Mouse (Mus musculus) limb, embryonic 13.5 days (tissue): ENCODE data around the gene Gpn1. TPM values are rescaled to one million over a fixed set of nuclear protein-coding genes. Genes with fewer than 3 reads are reported as not detected.
"Not testable (repeated sequence)": the region's sequence is repeated elsewhere in the genome, so short reads cannot be mapped to it uniquely, and the experiment has no call there.

Source experiments
- ATAC-seq: fragments of 200-750 bp; cut with Nextera tagmentation; 2 replicates; pipeline ENCODE4 v1.8.0; 2017; ENCODE audit warnings: low read depth, moderate number of reproducible peaks, moderate TSS enrichment; ENCODE audit not compliant: low FRiP score
- H3K27ac ChIP-seq: fragments of 300-500 bp; sonication (generic); 2 replicates; pipeline ENCODE4 v1.5.1; 2015; ENCODE audit warnings: inconsistent platforms, mild to moderate bottlenecking, moderate library complexity
- H3K27me3 ChIP-seq: fragments of 300-500 bp; sonication (generic); 2 replicates; pipeline ENCODE4 v1.6.1; 2015; ENCODE audit warnings: mild to moderate bottlenecking, inconsistent platforms
- H3K36me3 ChIP-seq: fragments of 300-500 bp; sonication (generic); 2 replicates; pipeline ENCODE4 v1.6.1; 2015; ENCODE audit warnings: inconsistent platforms, mild to moderate bottlenecking, moderate library complexity
- H3K4me1 ChIP-seq: fragments of 300-500 bp; sonication (generic); 2 replicates; pipeline ENCODE4 v1.6.1; 2015; ENCODE audit warnings: inconsistent platforms
- H3K4me2 ChIP-seq: fragments of 300-500 bp; sonication (generic); replicated peaks from 2 replicates; pipeline ENCODE4 v1.6.1; 2015; ENCODE audit warnings: inconsistent platforms, mild to moderate bottlenecking, moderate library complexity
- H3K4me3 ChIP-seq: fragments of 300-500 bp; sonication (generic); 2 replicates; pipeline ENCODE4 v1.5.1; 2015; ENCODE audit warnings: moderate library complexity, mild to moderate bottlenecking, inconsistent platforms
- H3K9ac ChIP-seq: fragments of 300-500 bp; sonication (generic); 2 replicates; pipeline ENCODE4 v1.6.1; 2015; ENCODE audit warnings: mild to moderate bottlenecking, inconsistent platforms
- H3K9me3 ChIP-seq: fragments of 300-500 bp; sonication (generic); 2 replicates; pipeline ENCODE4 v1.6.1; 2016; ENCODE audit warnings: inconsistent platforms
- WGBS: fragments of 180-500 bp; shearing (Covaris S2); methylation state at CpG from one replicate; pipeline ENCODE4 v1.1.7; 2015; 5-methylcytosine and 5-hydroxymethylcytosine counted together
- polyA plus RNA-seq: library from polyadenylated mRNA; unstranded; fragments of >200 nt; fragmentation: Nextera tagmentation; extraction: Ambion mirVana; gene quantifications from 2 replicates; pipeline ENCODE4 v1.2.1, GENCODE M21; 2015

Gpn1 gene
- polyA plus RNA-seq, 1 experiment from 2014 or later, result 72.5 TPM

DNA sequence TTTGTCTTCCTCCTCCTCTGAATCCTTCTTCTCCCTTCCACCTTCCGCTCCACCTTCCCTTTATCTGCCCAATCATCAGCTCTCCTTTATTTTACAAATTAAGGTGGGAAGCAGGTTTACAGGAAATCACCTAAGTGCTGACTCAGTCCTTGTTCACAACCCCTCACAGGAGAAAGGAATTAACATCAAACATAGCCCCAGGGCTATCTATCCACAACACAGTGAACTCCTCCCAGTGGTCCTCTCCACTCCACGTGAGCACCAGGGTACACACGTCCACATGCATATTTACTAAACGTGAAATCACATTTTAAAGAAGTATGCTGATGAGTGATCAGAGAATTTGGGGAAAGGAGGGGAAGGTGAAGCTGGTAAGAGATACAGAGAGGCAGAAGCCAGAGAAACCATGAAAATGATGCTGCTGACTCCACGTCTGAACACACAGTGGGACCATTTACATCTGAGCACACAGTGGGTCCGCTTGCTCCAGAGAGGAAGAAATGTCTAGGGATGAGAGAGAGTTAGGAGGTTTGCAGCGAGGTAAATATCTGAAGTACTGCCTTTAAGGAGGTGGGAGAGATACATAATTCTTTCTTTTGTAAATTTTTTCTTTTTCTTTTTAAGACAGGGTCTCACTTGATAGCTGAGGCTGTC lies 5.3 kb upstream of the Gpn1 start:
- Histone ChIP-seq H3K27me3 (no peaks in the 10 kb centered on the region), H3K4me3 (no peak overlapping the region), H3K27ac (no peak overlapping the region), H3K9me3 (no peaks in the 10 kb centered on the region), H3K36me3 (peaks cover 8% of the 10 kb centered on the region), H3K4me2 (no peak overlapping the region), H3K4me1 (no peaks in the 10 kb centered on the region), H3K9ac (no peak overlapping the region)
- no peak for ATAC-seq
- 62% methylated on average over 7 of the region's 7 CpGs for WGBS

DNA sequence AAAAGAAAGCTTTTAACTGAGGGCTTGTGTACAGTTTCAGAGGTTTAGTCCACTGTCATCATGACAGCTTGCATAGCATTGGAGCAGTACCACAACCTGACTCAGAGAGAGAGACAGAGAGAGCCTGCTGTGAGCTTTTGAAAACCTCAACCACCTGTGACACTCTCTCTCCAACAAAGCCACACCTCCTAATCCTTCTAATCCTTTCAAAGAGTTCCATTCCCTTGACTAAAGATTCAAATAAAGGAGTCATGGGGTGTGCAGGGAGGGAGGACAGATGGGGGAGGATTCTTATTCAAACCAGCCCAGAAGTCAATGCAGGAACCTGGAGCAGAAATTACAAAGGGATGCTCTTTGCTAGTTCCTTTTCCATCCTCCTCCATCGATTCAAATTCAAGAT lies 2.5 kb upstream of the Gpn1 start:
- 61% methylated on average over 1 of the region's 1 CpGs for WGBS
- H3K27ac ChIP-seq, result no peak overlapping the region
- no peak overlapping the region for H3K9ac ChIP-seq
- H3K9me3 ChIP-seq, result no peaks in the 10 kb centered on the region
- H3K4me3 ChIP-seq, result no peak overlapping the region
- no peak for ATAC-seq
- H3K27me3 ChIP-seq, result no peaks in the 10 kb centered on the region
- H3K4me1 ChIP-seq, result peaks cover 9% of the 10 kb centered on the region
- H3K36me3 ChIP-seq, result peaks cover 11% of the 10 kb centered on the region
- H3K4me2 ChIP-seq, result no peak overlapping the region

DNA sequence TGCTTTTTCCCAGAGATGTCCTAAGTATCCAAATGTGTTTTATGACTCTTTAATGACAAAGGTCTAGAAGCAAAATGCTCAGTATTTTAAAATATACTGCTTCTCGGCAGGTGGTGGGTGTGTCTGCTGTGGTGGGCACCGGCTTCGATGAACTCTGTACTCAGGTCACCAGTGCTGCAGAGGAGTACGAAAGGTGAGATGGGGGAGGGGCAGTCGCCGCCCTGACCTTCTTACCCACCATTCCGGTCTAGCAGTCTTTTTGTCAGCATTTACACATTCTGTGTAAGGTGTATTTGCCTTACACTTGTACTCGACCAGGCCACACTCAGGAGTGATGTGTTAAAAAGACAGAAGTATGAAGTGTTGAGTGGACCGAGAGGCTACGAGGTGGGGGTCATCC lies 10.3 kb downstream of the Gpn1 start:
- no peaks in the 10 kb centered on the region for H3K9me3 ChIP-seq
- no peak overlapping the region for H3K9ac ChIP-seq
- H3K4me1 ChIP-seq, result no peaks in the 10 kb centered on the region
- H3K27ac ChIP-seq, result no peak overlapping the region
- no peaks in the 10 kb centered on the region for H3K27me3 ChIP-seq
- WGBS, result 90% methylated on average over 10 of the region's 10 CpGs
- H3K4me2 ChIP-seq, result no peak overlapping the region
- H3K36me3 ChIP-seq, result peaks cover 90% of the 10 kb centered on the region
- no peak overlapping the region for H3K4me3 ChIP-seq
- no peak for ATAC-seq

DNA sequence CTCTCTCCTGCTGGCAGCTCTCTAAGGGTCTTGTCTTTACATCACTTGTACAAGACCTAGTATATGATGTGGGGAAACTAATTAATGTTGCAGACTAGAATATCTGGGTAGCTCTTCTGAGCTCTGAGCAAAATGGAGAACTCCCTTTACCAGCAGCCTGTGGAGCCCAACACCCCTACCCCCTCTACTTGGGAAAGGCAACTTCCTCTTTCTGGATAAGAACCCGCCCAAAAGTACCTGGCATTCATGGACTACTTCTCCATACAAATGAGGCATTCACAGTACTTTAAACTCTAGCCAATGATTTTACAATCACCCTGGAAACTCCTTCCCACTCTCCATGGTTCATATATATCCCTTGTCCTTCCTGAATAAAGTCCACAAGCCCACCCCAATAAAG lies 17.9 kb downstream of the Gpn1 start:
- Histone ChIP-seq H3K9ac (no peak overlapping the region), H3K9me3 (no peaks in the 10 kb centered on the region), H3K4me3 (no peak overlapping the region), H3K27ac (no peak overlapping the region), H3K4me1 (no peaks in the 10 kb centered on the region), H3K4me2 (no peak overlapping the region), H3K27me3 (no peaks in the 10 kb centered on the region), H3K36me3 (peaks cover 96% of the 10 kb centered on the region)
- no peak for ATAC-seq
- WGBS, result 89% methylated on average over 1 of the region's 1 CpGs

DNA sequence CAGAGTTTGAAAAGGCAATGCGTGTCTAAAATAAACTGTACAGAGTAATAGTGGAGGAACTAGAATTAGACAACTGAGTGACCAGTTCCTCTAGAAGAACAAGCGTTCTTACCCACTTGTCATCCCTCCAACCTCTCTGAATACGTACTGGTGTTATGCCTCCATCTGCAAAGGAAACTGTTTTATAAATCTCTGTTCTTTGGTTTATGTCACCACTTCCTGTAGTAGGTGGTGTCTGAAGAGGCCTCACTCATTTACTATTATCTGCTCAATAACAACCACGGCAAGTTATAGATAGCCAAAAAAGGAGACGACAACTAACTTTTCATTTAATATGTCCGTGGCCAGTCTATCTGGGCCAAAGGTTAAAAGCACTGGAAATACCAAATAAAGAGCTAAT lies 26.0 kb downstream of the Gpn1 start:
- Histone ChIP-seq H3K4me3 (no peak overlapping the region), H3K9ac (no peak overlapping the region), H3K9me3 (no peaks in the 10 kb centered on the region), H3K36me3 (peaks cover 73% of the 10 kb centered on the region), H3K27ac (no peak overlapping the region), H3K4me1 (peaks cover 3% of the 10 kb centered on the region), H3K4me2 (no peak overlapping the region), H3K27me3 (no peaks in the 10 kb centered on the region)
- ATAC-seq, result no peak
- 92% methylated on average over 6 of the region's 6 CpGs for WGBS

DNA sequence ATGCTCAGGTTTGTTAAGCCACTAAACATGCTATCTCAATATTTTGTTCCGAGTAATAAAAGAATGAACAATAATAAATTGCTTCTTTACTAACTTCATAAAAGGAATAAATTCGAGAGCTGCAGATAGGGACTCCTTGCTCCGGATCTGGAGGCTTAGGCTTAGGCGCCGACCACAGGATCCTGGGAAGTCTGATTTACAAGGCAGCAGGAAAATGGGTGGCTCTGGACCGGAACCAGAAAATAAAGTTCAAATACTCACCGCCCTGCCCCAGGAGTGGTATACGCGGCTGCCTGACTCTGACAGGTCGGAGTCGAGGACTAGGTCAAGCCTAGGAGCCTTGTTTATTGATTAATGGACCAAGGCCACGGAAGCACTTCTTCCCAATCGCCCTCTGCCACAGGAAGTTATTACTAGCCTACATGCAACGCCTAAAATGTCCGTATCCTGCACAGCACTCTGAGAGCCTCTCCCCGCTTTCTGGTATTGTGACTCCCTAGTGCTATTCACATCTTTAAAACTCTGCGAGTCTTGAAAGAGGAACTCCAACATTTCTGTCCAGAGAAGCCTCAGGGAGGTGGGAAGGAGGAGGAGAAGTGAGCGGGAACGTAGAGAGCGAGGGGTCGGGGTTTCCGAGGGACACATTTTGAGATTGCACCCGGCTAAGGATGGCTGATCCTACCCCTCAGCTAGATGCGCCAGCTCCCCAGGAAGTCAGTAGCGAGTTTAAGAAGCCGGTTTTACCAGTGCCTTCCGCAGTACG lies 32.0 kb downstream of the Gpn1 start, which contains the start of gene Slc4a1ap:
Gene Slc4a1ap, plus strand, starts transcription at position 642 of the 763 bp plus-strand sequence.
- Histone ChIP-seq H3K27ac (peak within 1 kb of the TSS; percentile 86), H3K36me3 (peaks cover 35% of the 10 kb centered on the region)
- 1% methylated on average over 28 of the region's 28 CpGs for WGBS

DNA sequence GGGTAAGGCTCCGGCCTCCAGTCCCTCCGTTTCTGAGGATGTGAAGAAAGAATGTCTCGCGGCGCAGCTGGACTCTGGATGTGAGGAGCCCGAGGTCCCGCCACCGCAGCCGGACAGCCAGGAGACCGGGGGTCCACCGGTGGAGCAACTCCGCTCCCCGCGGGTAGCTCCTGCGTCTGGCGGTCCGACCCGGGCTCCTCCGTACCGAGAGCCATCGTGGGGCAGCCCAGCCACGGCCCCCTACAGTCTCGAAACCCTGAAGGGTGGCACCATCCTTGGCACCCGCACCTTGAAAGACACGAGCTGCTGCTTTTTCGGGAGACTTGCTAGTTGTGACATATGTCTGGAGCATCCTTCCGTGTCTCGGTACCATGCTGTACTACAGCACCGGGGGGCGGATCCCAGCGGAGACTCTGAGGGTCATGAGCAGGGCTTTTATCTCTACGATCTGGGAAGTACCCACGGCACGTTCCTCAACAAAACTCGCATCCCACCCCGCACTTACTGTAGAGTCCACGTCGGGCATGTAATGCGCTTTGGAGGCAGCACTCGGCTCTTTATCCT lies 32.7 kb downstream of the Gpn1 start:
- Histone ChIP-seq H3K27me3 (no peaks in the 10 kb centered on the region), H3K4me3 (peak overlapping the region; percentile 97), H3K36me3 (peaks cover 35% of the 10 kb centered on the region), H3K4me1 (peaks cover 26% of the 10 kb centered on the region), H3K9ac (peak overlapping the region; percentile 91), H3K4me2 (peak overlapping the region; percentile 85), H3K27ac (peak overlapping the region; percentile 86), H3K9me3 (no peaks in the 10 kb centered on the region)
- 2% methylated on average over 40 of the region's 40 CpGs for WGBS
- ATAC-seq, result no peak

More for the DNA sequence above, 32.0 kb downstream of the Gpn1 start, which contains the start of gene Slc4a1ap:
- Histone ChIP-seq H3K4me3 (peak within 1 kb of the TSS; percentile 97), H3K27me3 (no peaks in the 10 kb centered on the region), H3K9me3 (no peaks in the 10 kb centered on the region), H3K4me2 (peak within 1 kb of the TSS; percentile 85), H3K4me1 (peaks cover 26% of the 10 kb centered on the region), H3K9ac (peak within 1 kb of the TSS; percentile 91)
- peak; percentile 83 for ATAC-seq

DNA sequence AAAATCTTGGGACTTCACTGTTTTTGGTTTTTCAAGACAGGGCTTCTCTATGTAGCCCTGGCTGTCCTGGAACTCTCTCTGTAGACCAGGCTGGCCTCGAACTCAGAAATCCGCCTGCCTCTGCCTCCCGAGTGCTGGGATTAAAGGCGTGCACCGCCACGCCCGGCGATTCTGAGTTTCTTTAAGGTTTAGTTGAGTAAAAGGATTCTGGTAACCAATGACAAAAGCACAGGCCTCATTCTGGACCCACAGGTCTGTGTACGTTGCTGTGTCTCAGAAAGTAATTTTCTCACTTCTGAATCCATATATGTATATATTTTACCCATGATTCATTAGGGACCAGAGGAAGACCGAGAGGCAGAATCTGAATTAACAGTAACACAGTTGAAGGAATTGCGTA lies 33.2 kb downstream of the Gpn1 start, which contains the start of gene Supt7l:
Gene Supt7l, minus strand, starts transcription at position 101 of the 400 bp plus-strand sequence.
- Histone ChIP-seq H3K4me1 (peaks cover 26% of the 10 kb centered on the region), H3K27ac (peak within 1 kb of the TSS; percentile 86), H3K4me3 (peak within 1 kb of the TSS; percentile 97), H3K9ac (peak within 1 kb of the TSS; percentile 91), H3K4me2 (peak within 1 kb of the TSS; percentile 85), H3K36me3 (peaks cover 35% of the 10 kb centered on the region)
- not testable (repeated sequence) for ATAC-seq, H3K9me3 ChIP-seq, H3K27me3 ChIP-seq
- 81% methylated on average over 11 of the region's 11 CpGs for WGBS

DNA sequence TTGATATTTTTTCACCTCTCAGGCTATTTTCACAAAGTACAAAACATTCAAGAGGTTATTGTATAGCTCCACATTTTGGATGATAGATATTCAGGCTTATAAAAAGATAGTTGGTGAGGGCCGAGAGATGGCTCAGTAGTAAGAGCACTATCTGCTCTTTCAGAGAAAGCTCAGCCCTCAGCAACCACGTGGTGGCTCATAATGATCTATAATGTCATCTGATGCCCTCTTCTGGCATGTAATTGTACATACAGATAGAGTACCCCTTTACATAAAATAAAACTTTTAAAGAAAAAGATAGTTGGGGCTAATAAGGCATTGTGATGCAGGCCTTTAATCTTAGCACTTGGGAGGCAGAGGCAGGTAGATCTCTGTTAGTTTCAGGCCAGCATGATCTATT lies 34.0 kb downstream of the Gpn1 start:
- H3K9me3 ChIP-seq, result no peaks in the 10 kb centered on the region
- peaks cover 40% of the 10 kb centered on the region for H3K36me3 ChIP-seq
- no peak for ATAC-seq
- H3K4me1 ChIP-seq, result peaks cover 26% of the 10 kb centered on the region
- peak overlapping the region; percentile 85 for H3K4me2 ChIP-seq
- no peak overlapping the region for H3K27ac ChIP-seq
- H3K9ac ChIP-seq, result no peak overlapping the region
- H3K4me3 ChIP-seq, result 0 out of 2 replicates have a peak overlapping the region, but pooled peaks have one; percentile 3
- WGBS, result 58% methylated on average over 2 of the region's 2 CpGs
- no peaks in the 10 kb centered on the region for H3K27me3 ChIP-seq

DNA sequence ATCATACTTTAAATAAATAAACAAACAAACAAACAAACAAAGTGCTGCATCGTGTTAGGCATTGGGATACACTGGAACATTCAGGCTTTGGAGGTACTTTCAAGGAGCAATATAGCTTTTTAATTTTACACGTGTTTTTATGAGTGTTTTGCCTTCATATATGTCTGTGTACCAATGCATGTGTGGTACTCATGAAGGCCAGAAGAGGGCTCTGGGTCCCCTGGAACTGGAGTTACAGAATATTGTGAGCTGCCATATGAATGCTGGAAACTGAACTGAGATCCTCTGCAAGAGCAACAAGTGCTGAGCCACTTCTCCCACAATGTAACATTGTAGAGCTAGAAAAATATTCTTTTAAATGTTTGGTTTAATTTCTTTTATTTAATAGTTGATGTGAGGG lies 40.7 kb downstream of the Gpn1 start:
- no peaks in the 10 kb centered on the region for H3K9me3 ChIP-seq
- peaks cover 89% of the 10 kb centered on the region for H3K36me3 ChIP-seq
- H3K4me1 ChIP-seq, result no peaks in the 10 kb centered on the region
- H3K27ac ChIP-seq, result no peak overlapping the region
- no peak for ATAC-seq
- WGBS, result 89% methylated on average over 2 of the region's 2 CpGs
- no peaks in the 10 kb centered on the region for H3K27me3 ChIP-seq
- no peak overlapping the region for H3K4me3 ChIP-seq
- H3K4me2 ChIP-seq, result no peak overlapping the region
- no peak overlapping the region for H3K9ac ChIP-seq

DNA sequence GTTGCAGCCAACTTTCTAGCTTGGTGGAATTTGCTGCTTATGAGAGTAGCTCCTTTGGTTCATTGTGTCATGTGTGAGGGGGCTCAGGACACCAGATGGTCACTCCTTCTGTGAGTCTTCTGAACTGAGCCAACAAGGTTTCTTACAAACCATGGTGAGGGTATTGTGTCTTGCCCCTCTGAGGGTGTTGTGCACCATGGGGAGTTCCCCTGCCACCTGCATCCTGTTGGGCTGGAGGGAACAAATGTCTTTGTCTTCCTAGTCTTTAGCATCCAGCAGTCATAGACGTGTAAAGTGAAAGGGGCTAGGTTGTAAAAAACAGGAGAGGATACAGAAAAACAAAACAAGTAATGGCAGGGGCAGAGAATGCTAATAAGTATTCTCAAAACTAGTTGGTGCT lies 64.9 kb downstream of the Gpn1 start:
- no peaks in the 10 kb centered on the region for H3K27me3 ChIP-seq
- no peak overlapping the region for H3K27ac ChIP-seq
- H3K36me3 ChIP-seq, result peaks cover 61% of the 10 kb centered on the region
- no peak overlapping the region for H3K9ac ChIP-seq
- no peak for ATAC-seq
- WGBS, result 54% methylated on average over 1 of the region's 1 CpGs
- H3K4me1 ChIP-seq, result peaks cover 3% of the 10 kb centered on the region; the same call in 1 of the 2 replicates
- H3K4me2 ChIP-seq, result no peak overlapping the region
- H3K9me3 ChIP-seq, result no peaks in the 10 kb centered on the region
- no peak overlapping the region for H3K4me3 ChIP-seq

DNA sequence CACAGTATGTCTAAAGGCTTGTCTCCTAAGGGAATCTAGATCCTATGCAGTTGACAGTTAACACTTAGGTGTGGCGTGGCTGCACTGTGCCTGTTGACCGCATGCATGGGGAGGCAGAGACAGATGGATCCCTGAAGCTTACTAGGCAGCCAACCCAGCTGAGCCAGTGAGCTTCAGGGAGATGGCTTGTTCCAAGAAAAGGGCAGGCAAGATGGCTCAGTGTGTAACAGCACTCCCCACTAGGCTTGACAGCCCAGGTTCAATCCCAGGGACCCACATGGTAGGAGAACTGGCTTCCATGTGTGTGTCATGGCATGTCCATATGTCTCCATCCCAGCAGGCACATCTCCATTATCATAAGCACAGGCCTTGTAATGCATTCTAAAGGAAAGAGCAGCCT lies 65.8 kb downstream of the Gpn1 start:
- no peak for ATAC-seq
- WGBS, result 86% methylated on average over 2 of the region's 2 CpGs
- peaks cover 57% of the 10 kb centered on the region for H3K36me3 ChIP-seq
- H3K27me3 ChIP-seq, result no peaks in the 10 kb centered on the region
- no peaks in the 10 kb centered on the region for H3K9me3 ChIP-seq
- peaks cover 3% of the 10 kb centered on the region; the same call in 1 of the 2 replicates for H3K4me1 ChIP-seq
- no peak overlapping the region for H3K4me3 ChIP-seq
- H3K4me2 ChIP-seq, result no peak overlapping the region
- no peak overlapping the region for H3K27ac ChIP-seq
- no peak overlapping the region for H3K9ac ChIP-seq
